Mouse (Mus musculus): Measurements from ENCODE around the gene Amdhd2.

- TF ChIP-seq POLR2A (IDR thresholded peaks at IDR 0.05; ENCODE audit: insufficient read depth, low read depth, low read length): no peak; the same call in 1 of the 2 replicates
- TF ChIP-seq CTCF (IDR thresholded peaks at IDR 0.05): no peak
Measured at GRCm38 (mm10) chr17:24168590-24169277, 5.2 kb upstream of the Amdhd2 start.

All from heart, adult 2 months (tissue).